ENCODE assay signal across 9 mouse cellular contexts in the genomic region with DNA sequence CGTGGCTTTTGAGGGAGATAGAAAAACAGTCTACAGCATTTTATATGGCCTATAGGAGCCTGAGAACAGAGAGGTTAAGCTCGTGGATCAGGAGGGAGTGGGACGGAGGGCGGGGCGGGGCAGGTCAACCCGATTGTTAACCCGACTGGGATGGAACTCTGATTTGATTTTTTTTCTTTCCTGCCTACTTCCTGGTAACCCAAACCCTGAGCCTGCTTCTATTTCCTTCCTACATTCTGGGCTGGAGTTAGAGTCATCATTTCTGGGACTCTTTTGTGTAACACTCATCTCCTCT. TPM values are rescaled to one million over a fixed set of nuclear protein-coding genes. Genes with fewer than 3 reads are reported as not detected.
DNase-seq lines count a peak whose midpoint lies in the region; ATAC-seq lines count a peak whose summit lies in the region.
"Had no signal": no experiment of that assay in that cellular context is flagged by ENCODE, and none has a peak within 500 bp of the region (broad histone marks: within the 10 kb centered on the region; RNA-seq: fewer than 3 reads in every experiment).

No protein-coding gene starts in this region.

- H3K4me3 ChIP-seq in hindbrain, embryonic 10.5 days = peak overlapping the region; percentile 53
- peak overlapping the region; percentile 35 for H3K4me3 ChIP-seq in liver, embryonic 16.5 days (ENCODE audit: low read depth, low read length)

- ATAC-seq in liver, embryonic 16.5 days (ENCODE audit: low read depth) = peak; percentile 31; the same call in 1 of the 2 replicates

- H3K4me1 ChIP-seq in hindbrain, embryonic 10.5 days (replicated peaks) = peaks cover 45% of the 10 kb centered on the region
- peaks cover 25% of the 10 kb centered on the region for H3K4me1 ChIP-seq in liver, embryonic 16.5 days (ENCODE audit: control insufficient read depth, low read depth, low read length)

- WGBS in hindbrain, embryonic 10.5 days = 2% methylated on average over 7 of the region's 7 CpGs
- 10% methylated on average over 7 of the region's 7 CpGs for WGBS in liver, embryonic 16.5 days (ENCODE audit: insufficient replicate concordance)

- no peak overlapping the region for H3K9ac ChIP-seq in liver, embryonic 16.5 days (ENCODE audit: low read depth, low read length)

- no peaks in the 10 kb centered on the region for H3K36me3 ChIP-seq in hindbrain, embryonic 10.5 days
- H3K36me3 ChIP-seq in liver, embryonic 16.5 days (ENCODE audit: control insufficient read depth, insufficient read depth) = no peaks in the 10 kb centered on the region

- H3K9me3 ChIP-seq in hindbrain, embryonic 10.5 days = no peaks in the 10 kb centered on the region
- no peaks in the 10 kb centered on the region for H3K9me3 ChIP-seq in liver, embryonic 16.5 days (replicated peaks; ENCODE audit: control insufficient read depth, low read length)

- peak overlapping the region; percentile 59 for H3K4me2 ChIP-seq in liver, embryonic 16.5 days (ENCODE audit: low read depth, low read length)

- peak overlapping the region; percentile 62 for H3K27ac ChIP-seq in hindbrain, embryonic 10.5 days
- no peak overlapping the region for H3K27ac ChIP-seq in liver, embryonic 16.5 days (ENCODE audit: low read length)

- H3K27me3 ChIP-seq in hindbrain, embryonic 10.5 days (ENCODE audit: insufficient read depth, poor library complexity, severe bottlenecking) = peaks cover 51% of the 10 kb centered on the region
- H3K27me3 ChIP-seq in liver, embryonic 16.5 days (ENCODE audit: control insufficient read depth, insufficient read depth, low read depth, low read length) = peaks cover 29% of the 10 kb centered on the region

- DNase-seq in heart, adult 11 months = peak; percentile 93
- DNase-seq in heart, postnatal 25 days (ENCODE audit: low spot score) = no peak
- DNase-seq in ZHBTc4 (ENCODE audit: low read depth, low spot score) (peak; percentile 86), MN1 (ENCODE audit: low spot score) (no peak)
- no peak for DNase-seq in hindbrain, embryonic 10.5 days (ENCODE audit: low spot score)
- no peak for DNase-seq in embryo, embryonic 10.5 days (ENCODE audit: low spot score)
- no peak for DNase-seq in left cerebral cortex, postnatal 36 days (ENCODE audit: low spot score in 2 of 2)

- intact Hi-C loops in heart, postnatal 25 days (cut with DNase I) = no loop called here
- intact Hi-C loops in left cerebral cortex, postnatal 36 days (cut with DNase I) = loop anchor here (1.0 kb wide), 1 partner anchor 28 kb away; the partner anchor contains the start of gene Calm2

RNA-seq across cellular contexts. Expression of gene Calm2, which starts 27.7 kb away (rescaled TPM):
- 100 to 1,000 TPM; 131 to 166 TPM for total RNA-seq in heart, postnatal 25 days (2021)
- polyA plus RNA-seq in hindbrain, embryonic 10.5 days (2016; fragmentation: Nextera tagmentation; extraction: Ambion mirVana) = 1,143 and 1,193 TPM in 2 replicates
- 332 and 366 TPM in 2 replicates for polyA plus RNA-seq in liver, embryonic 16.5 days (2015; fragmentation: Nextera tagmentation; extraction: Ambion mirVana)
- total RNA-seq in left cerebral cortex, postnatal 36 days (2021) = 1,000 to 10,000 TPM; 2,128 to 2,274 TPM

RNA-seq across cellular contexts. Expression of gene Stpg4, which starts 46.9 kb away (rescaled TPM):
- not detected for total RNA-seq in heart, postnatal 25 days (2021)
- not detected in 2 replicates for polyA plus RNA-seq in hindbrain, embryonic 10.5 days (2016; fragmentation: Nextera tagmentation; extraction: Ambion mirVana)
- not detected in 2 replicates for polyA plus RNA-seq in liver, embryonic 16.5 days (2015; fragmentation: Nextera tagmentation; extraction: Ambion mirVana)
- not detected for total RNA-seq in left cerebral cortex, postnatal 36 days (2021)
- polyA plus RNA-seq: brain, embryonic 14.5 days had no signal

Comparison
In these comparisons a context has a peak if more than half of its experiments do, and no peak if none do; other contexts are left out.
1. DNase-seq: peak in heart, adult 11 months (single experiment) and ZHBTc4 (single experiment); none in heart, postnatal 25 days (single experiment), hindbrain, embryonic 10.5 days (single experiment), embryo, embryonic 10.5 days (single experiment), MN1 (single experiment) and left cerebral cortex, postnatal 36 days (0 of 2).
2. RNA of gene Calm2, which starts 27.7 kb away (total RNA-seq): 2,128 to 2,274 TPM in left cerebral cortex, postnatal 36 days; 131 to 166 TPM in heart, postnatal 25 days; every median in the first group is over 10 times any median in the second.